12 mouse cellular contexts compared by ENCODE assay signal in genomic region chr12:17390510-17390909, GRCm38 (mm10). TPM values are rescaled to one million over a fixed set of nuclear protein-coding genes. Genes with fewer than 3 reads are reported as not detected.
DNase-seq lines count a peak whose midpoint lies in the region; ATAC-seq lines count a peak whose summit lies in the region.
"Had no signal": no experiment of that assay in that cellular context is flagged by ENCODE, and none has a peak within 500 bp of the region (broad histone marks: within the 10 kb centered on the region; RNA-seq: fewer than 3 reads in every experiment).

No protein-coding gene starts in this region.

- no peaks in the 10 kb centered on the region for H3K27me3 ChIP-seq in embryonic facial prominence, embryonic 11.5 days (ENCODE audit: control insufficient read depth, insufficient read depth, low read length)
- H3K27me3 ChIP-seq in embryonic facial prominence, embryonic 10.5 days (replicated peaks; ENCODE audit: low read depth, poor library complexity, severe bottlenecking): no peaks in the 10 kb centered on the region
- no peaks in the 10 kb centered on the region for H3K27me3 ChIP-seq in midbrain, embryonic 11.5 days (ENCODE audit: control insufficient read depth, insufficient read depth, low read length)
- no peaks in the 10 kb centered on the region for H3K27me3 ChIP-seq in midbrain, embryonic 15.5 days (replicated peaks)
- H3K27me3 ChIP-seq in hindbrain, embryonic 11.5 days (ENCODE audit: control insufficient read depth, insufficient read depth, low read length): no peaks in the 10 kb centered on the region

- H3K27ac ChIP-seq in embryonic facial prominence, embryonic 11.5 days (replicated peaks; ENCODE audit: low read depth, low read length): no peak overlapping the region
- no peak overlapping the region for H3K27ac ChIP-seq in embryonic facial prominence, embryonic 10.5 days (replicated peaks)
- H3K27ac ChIP-seq in midbrain, embryonic 11.5 days (ENCODE audit: low read depth, low read length): no peak overlapping the region
- no peak overlapping the region for H3K27ac ChIP-seq in midbrain, embryonic 15.5 days
- H3K27ac ChIP-seq in hindbrain, embryonic 11.5 days (ENCODE audit: low read depth, low read length): no peak overlapping the region
- H3K27ac ChIP-seq: macrophage had no signal

- H3K4me1 ChIP-seq in embryonic facial prominence, embryonic 11.5 days (ENCODE audit: control insufficient read depth, insufficient read depth, low read length): no peaks in the 10 kb centered on the region
- no peaks in the 10 kb centered on the region for H3K4me1 ChIP-seq in embryonic facial prominence, embryonic 10.5 days
- no peaks in the 10 kb centered on the region for H3K4me1 ChIP-seq in midbrain, embryonic 11.5 days (ENCODE audit: control insufficient read depth, insufficient read depth, low read length)
- no peaks in the 10 kb centered on the region for H3K4me1 ChIP-seq in midbrain, embryonic 15.5 days
- no peaks in the 10 kb centered on the region for H3K4me1 ChIP-seq in hindbrain, embryonic 11.5 days (replicated peaks; ENCODE audit: control insufficient read depth, insufficient read depth, low read length)

- H3K4me2 ChIP-seq in embryonic facial prominence, embryonic 11.5 days (ENCODE audit: low read depth, low read length): no peak overlapping the region
- H3K4me2 ChIP-seq in midbrain, embryonic 11.5 days: no peak overlapping the region
- no peak overlapping the region for H3K4me2 ChIP-seq in midbrain, embryonic 15.5 days
- H3K4me2 ChIP-seq in hindbrain, embryonic 11.5 days (replicated peaks; ENCODE audit: low read depth, low read length): no peak overlapping the region

- no peaks in the 10 kb centered on the region for H3K36me3 ChIP-seq in embryonic facial prominence, embryonic 11.5 days (replicated peaks; ENCODE audit: control insufficient read depth, insufficient read depth, low read depth, low read length)
- peaks cover 50% of the 10 kb centered on the region for H3K36me3 ChIP-seq in embryonic facial prominence, embryonic 10.5 days (replicated peaks)
- no peaks in the 10 kb centered on the region for H3K36me3 ChIP-seq in midbrain, embryonic 11.5 days (ENCODE audit: control insufficient read depth, insufficient read depth, low read length)
- H3K36me3 ChIP-seq in midbrain, embryonic 15.5 days (replicated peaks): no peaks in the 10 kb centered on the region; the same call in 1 of the 2 replicates
- no peaks in the 10 kb centered on the region for H3K36me3 ChIP-seq in hindbrain, embryonic 11.5 days (ENCODE audit: control insufficient read depth, insufficient read depth, low read length)

- H3K9ac ChIP-seq in embryonic facial prominence, embryonic 11.5 days (replicated peaks; ENCODE audit: low read length): no peak overlapping the region
- no peak overlapping the region for H3K9ac ChIP-seq in midbrain, embryonic 11.5 days (ENCODE audit: low read length)
- no peak overlapping the region for H3K9ac ChIP-seq in midbrain, embryonic 15.5 days
- no peak overlapping the region for H3K9ac ChIP-seq in hindbrain, embryonic 11.5 days (ENCODE audit: low read depth, low read length)

- DNase-seq in embryonic facial prominence, embryonic 11.5 days (ENCODE audit: low spot score): peak; percentile 4
- no peak for DNase-seq in embryonic facial prominence, embryonic 10.5 days (ENCODE audit: low spot score)
- DNase-seq in midbrain, embryonic 11.5 days (ENCODE audit: low spot score, missing footprints): peak; percentile 2
- DNase-seq in heart, postnatal 4 days: peak; percentile 20
- no peak for DNase-seq in spleen, adult 18-20 months
- DNase-seq in hindbrain, embryonic 11.5 days (ENCODE audit: low spot score): no peak
- DNase-seq in liver: no peak
- DNase-seq: cerebellum, postnatal 10 days had no signal

- WGBS in embryonic facial prominence, embryonic 11.5 days: 74% methylated on average over 4 of the region's 4 CpGs
- 72% methylated on average over 4 of the region's 4 CpGs for WGBS in embryonic facial prominence, embryonic 10.5 days
- 81% methylated on average over 4 of the region's 4 CpGs for WGBS in midbrain, embryonic 11.5 days
- WGBS in midbrain, embryonic 15.5 days: 81% methylated on average over 4 of the region's 4 CpGs
- 91% methylated on average over 4 of the region's 4 CpGs for WGBS in hindbrain, embryonic 11.5 days

- no peaks in the 10 kb centered on the region for H3K9me3 ChIP-seq in embryonic facial prominence, embryonic 11.5 days (replicated peaks; ENCODE audit: control insufficient read depth, low read length)
- no peaks in the 10 kb centered on the region for H3K9me3 ChIP-seq in embryonic facial prominence, embryonic 10.5 days
- no peaks in the 10 kb centered on the region for H3K9me3 ChIP-seq in midbrain, embryonic 11.5 days (ENCODE audit: control insufficient read depth, low read length)
- no peaks in the 10 kb centered on the region for H3K9me3 ChIP-seq in midbrain, embryonic 15.5 days
- H3K9me3 ChIP-seq in hindbrain, embryonic 11.5 days (ENCODE audit: control insufficient read depth, low read length): no peaks in the 10 kb centered on the region

- H3K4me3 ChIP-seq in embryonic facial prominence, embryonic 11.5 days (ENCODE audit: low read depth, low read length): no peak overlapping the region
- H3K4me3 ChIP-seq in embryonic facial prominence, embryonic 10.5 days: no peak overlapping the region
- no peak overlapping the region for H3K4me3 ChIP-seq in midbrain, embryonic 11.5 days (ENCODE audit: low read depth, low read length)
- H3K4me3 ChIP-seq in midbrain, embryonic 15.5 days: no peak overlapping the region
- no peak overlapping the region for H3K4me3 ChIP-seq in hindbrain, embryonic 11.5 days (ENCODE audit: low read depth, low read length)
- H3K4me3 ChIP-seq: myocyte had no signal

- ATAC-seq in embryonic facial prominence, embryonic 11.5 days (replicated peaks; ENCODE audit: insufficient number of reproducible peaks, low FRiP score, low TSS enrichment, low read depth): no peak
- no peak for ATAC-seq in midbrain, embryonic 11.5 days (ENCODE audit: low FRiP score)
- no peak for ATAC-seq in midbrain, embryonic 15.5 days (replicated peaks)
- no peak for ATAC-seq in hindbrain, embryonic 11.5 days (ENCODE audit: low FRiP score)
- ATAC-seq: intestine, postnatal 0 days had no signal

RNA-seq across cellular contexts. Expression of gene Nol10, which starts 42.3 kb away (rescaled TPM):
- polyA plus RNA-seq in embryonic facial prominence, embryonic 11.5 days (2014; fragmentation: Nextera tagmentation; extraction: Ambion mirVana): 32.3 and 37.5 TPM in 2 replicates
- 41.8 and 43.4 TPM in 2 replicates for polyA plus RNA-seq in embryonic facial prominence, embryonic 10.5 days (2016; fragmentation: Nextera tagmentation; extraction: Ambion mirVana)
- 32.8 and 36.9 TPM in 2 replicates for polyA plus RNA-seq in midbrain, embryonic 11.5 days (2014; fragmentation: Nextera tagmentation; extraction: Ambion mirVana)
- 20.7 and 21.6 TPM in 2 replicates for polyA plus RNA-seq in midbrain, embryonic 15.5 days (2015; fragmentation: Nextera tagmentation; extraction: Ambion mirVana)
- 10 to 100 TPM; 10.4 to 11.3 TPM for total RNA-seq in heart, postnatal 4 days (2021)
- 28.1 and 31.2 TPM in 2 replicates for polyA plus RNA-seq in hindbrain, embryonic 11.5 days (2014; fragmentation: Nextera tagmentation; extraction: Ambion mirVana)

Comparison
In these comparisons a context has a peak if more than half of its experiments do, and no peak if none do; other contexts are left out.
1. DNase-seq: peak in embryonic facial prominence, embryonic 11.5 days (single experiment), midbrain, embryonic 11.5 days (single experiment) and heart, postnatal 4 days (single experiment); none in embryonic facial prominence, embryonic 10.5 days (single experiment), spleen, adult 18-20 months (0 of 2), hindbrain, embryonic 11.5 days (single experiment) and liver (single experiment).